Mouse (Mus musculus): ENCODE results near the gene Bmp4.

Bmp4 gene

DNA sequence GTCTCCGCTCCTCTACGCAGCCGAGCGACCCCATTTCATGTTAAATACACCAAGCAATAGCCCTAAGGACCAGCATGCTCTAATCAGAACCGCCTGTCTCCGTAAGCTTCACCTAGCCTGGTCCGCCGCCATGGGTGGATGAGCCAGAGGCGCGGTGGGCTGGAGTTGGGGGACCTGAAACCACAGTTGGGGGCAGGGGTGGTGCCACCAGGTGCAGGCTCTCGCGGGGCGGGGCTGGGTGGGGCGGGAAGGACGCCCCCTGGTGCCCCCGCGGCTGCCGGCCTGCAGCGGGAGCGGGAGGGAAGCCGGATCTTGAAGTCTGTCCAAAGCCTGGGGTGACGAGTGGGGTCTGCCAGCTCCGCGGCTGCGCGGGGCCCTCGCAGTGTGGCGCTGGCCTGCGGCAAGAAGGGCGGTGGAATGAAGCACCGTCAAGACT, 10.2 kb downstream of the Bmp4 start:
- H3K4me3 ChIP-seq (replicated peaks; ENCODE audit: low read length) = peak overlapping the region; percentile 63
- no peak for TF ChIP-seq CTCF (conservative IDR thresholded peaks at IDR 0.05; ENCODE audit: low read length)
- no peak for TF ChIP-seq POU5F1 (IDR thresholded peaks at IDR 0.05; ENCODE audit: borderline replicate concordance, low read length)
- no peak for TF ChIP-seq NANOG (IDR thresholded peaks at IDR 0.05; ENCODE audit: borderline replicate concordance, low read length)
- H3K36me3 ChIP-seq (ENCODE audit: insufficient read depth, low read length) = peaks cover 34% of the 10 kb centered on the region
- peaks cover 17% of the 10 kb centered on the region for H3K27me3 ChIP-seq (ENCODE audit: insufficient read depth, low read length)
- peaks cover 55% of the 10 kb centered on the region for H3K4me1 ChIP-seq (replicated peaks; ENCODE audit: low read depth, low read length)
- H3K9me3 ChIP-seq (ENCODE audit: low read length) = no peaks in the 10 kb centered on the region

DNA sequence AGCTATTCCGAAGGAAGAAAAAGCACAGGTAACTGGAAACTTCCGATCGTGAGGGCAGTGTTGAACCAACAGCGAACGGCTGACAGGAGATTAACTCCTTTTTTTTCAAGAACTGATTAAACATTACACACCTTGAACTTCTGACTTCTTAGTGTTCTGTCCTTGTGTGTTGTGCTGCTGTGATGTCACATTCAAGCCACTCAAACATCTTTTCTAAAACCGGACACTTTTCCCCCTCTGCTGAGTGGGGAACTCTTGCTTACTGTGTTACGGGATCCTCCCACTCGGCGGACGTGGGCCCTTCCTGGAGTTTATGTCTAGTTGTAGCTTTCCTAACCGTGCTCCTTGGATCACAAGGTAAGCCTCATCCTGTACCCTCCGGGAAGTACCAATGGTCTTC, 11.2 kb downstream of the Bmp4 start, which contains the start of gene Gm15217:
TSS of gene Gm15217 (plus strand) at position 130 of the 400 bp plus-strand sequence.
- Histone ChIP-seq H3K9me3 (ENCODE audit: low read length) (no peaks in the 10 kb centered on the region), H3K27me3 (ENCODE audit: insufficient read depth, low read length) (peaks cover 17% of the 10 kb centered on the region), H3K4me1 (replicated peaks; ENCODE audit: low read depth, low read length) (peaks cover 45% of the 10 kb centered on the region), H3K36me3 (ENCODE audit: insufficient read depth, low read length) (peaks cover 24% of the 10 kb centered on the region), H3K4me3 (replicated peaks; ENCODE audit: low read length) (peak within 1 kb of the TSS; percentile 63)
- TF ChIP-seq CTCF (conservative IDR thresholded peaks at IDR 0.05; ENCODE audit: low read length) = no peak
- TF ChIP-seq POU5F1 (IDR thresholded peaks at IDR 0.05; ENCODE audit: borderline replicate concordance, low read length) = no peak
- no peak for TF ChIP-seq NANOG (IDR thresholded peaks at IDR 0.05; ENCODE audit: borderline replicate concordance, low read length)

- Histone ChIP-seq H3K36me3 (ENCODE audit: insufficient read depth, low read length) (no peaks in the 10 kb centered on the region), H3K27me3 (ENCODE audit: insufficient read depth, low read length) (peaks cover 17% of the 10 kb centered on the region), H3K9me3 (ENCODE audit: low read length) (no peaks in the 10 kb centered on the region), H3K4me1 (replicated peaks; ENCODE audit: low read depth, low read length) (peaks cover 13% of the 10 kb centered on the region), H3K4me3 (replicated peaks; ENCODE audit: low read length) (no peak overlapping the region)
- TF ChIP-seq CTCF (conservative IDR thresholded peaks at IDR 0.05; ENCODE audit: low read length) (no peak), POU5F1 (IDR thresholded peaks at IDR 0.05; ENCODE audit: borderline replicate concordance, low read length) (no peak), NANOG (IDR thresholded peaks at IDR 0.05; ENCODE audit: borderline replicate concordance, low read length) (no peak)
These were observed 14.7 kb downstream of the Bmp4 start for GRCm38 (mm10) chr14:46375796-46376195.

DNA sequence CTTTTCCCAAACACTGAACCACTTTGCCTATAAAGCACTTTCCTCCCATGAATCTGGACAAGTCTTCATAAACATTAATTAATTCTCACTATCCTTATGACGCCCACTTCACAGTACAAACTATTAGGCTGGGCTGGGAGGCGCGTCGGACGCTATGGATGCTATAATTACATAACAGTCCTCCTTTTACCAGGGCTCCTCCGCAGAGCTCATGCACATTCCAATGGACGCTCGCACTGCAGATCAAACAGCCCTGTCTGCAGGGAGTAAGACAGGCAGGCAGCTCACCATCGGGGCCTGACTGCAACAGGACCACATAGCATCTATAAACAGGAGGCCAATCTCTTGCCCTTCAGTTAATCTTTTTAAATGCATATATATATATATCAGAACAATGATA, 18.0 kb downstream of the Bmp4 start:
- TF ChIP-seq NANOG (IDR thresholded peaks at IDR 0.05; ENCODE audit: borderline replicate concordance, low read length) (no peak), POU5F1 (IDR thresholded peaks at IDR 0.05; ENCODE audit: borderline replicate concordance, low read length) (no peak), CTCF (conservative IDR thresholded peaks at IDR 0.05; ENCODE audit: low read length) (no peak)

DNA sequence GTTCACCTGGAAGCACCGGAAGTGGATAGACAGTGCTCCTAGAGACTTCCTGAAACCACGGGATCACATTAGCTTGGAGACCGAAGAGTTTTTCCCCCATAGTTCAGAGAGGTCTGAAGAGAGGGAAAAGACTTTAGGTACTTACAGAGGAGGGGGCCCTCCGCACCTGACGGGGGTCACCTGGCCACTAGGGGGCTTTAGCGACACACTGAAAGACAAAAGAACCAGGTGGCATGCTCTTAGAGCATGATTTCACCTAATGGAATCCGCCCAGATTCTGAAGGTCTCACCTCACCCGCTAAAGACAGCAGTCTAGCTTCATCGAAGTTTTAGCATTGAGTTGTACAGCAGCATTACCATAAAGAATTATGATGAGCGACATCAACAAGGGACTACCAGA, 27.3 kb downstream of the Bmp4 start:
- TF ChIP-seq CTCF (conservative IDR thresholded peaks at IDR 0.05; ENCODE audit: low read length) (peak; percentile 30; the same call in 1 of the 2 replicates), POU5F1 (IDR thresholded peaks at IDR 0.05; ENCODE audit: borderline replicate concordance, low read length) (no peak), NANOG (IDR thresholded peaks at IDR 0.05; ENCODE audit: borderline replicate concordance, low read length) (no peak)
- H3K36me3 ChIP-seq (ENCODE audit: insufficient read depth, low read length) = no peaks in the 10 kb centered on the region
- H3K4me1 ChIP-seq (replicated peaks; ENCODE audit: low read depth, low read length) = peaks cover 8% of the 10 kb centered on the region; the same call in 1 of the 2 replicates
- no peaks in the 10 kb centered on the region for H3K9me3 ChIP-seq (ENCODE audit: low read length)
- no peak overlapping the region for H3K4me3 ChIP-seq (replicated peaks; ENCODE audit: low read length)
- 0 out of 2 replicates have a peak, but pooled peaks cover 5% of the 10 kb centered on the region for H3K27me3 ChIP-seq (ENCODE audit: insufficient read depth, low read length)

More for the DNA sequence above, 18.0 kb downstream of the Bmp4 start:
- peaks cover 4% of the 10 kb centered on the region; the same call in 1 of the 2 replicates for H3K4me1 ChIP-seq (replicated peaks; ENCODE audit: low read depth, low read length)
- no peaks in the 10 kb centered on the region for H3K9me3 ChIP-seq (ENCODE audit: low read length)
- H3K36me3 ChIP-seq (ENCODE audit: insufficient read depth, low read length) = no peaks in the 10 kb centered on the region
- H3K4me3 ChIP-seq (replicated peaks; ENCODE audit: low read length) = no peak overlapping the region
- peaks cover 3% of the 10 kb centered on the region; the same call in 1 of the 2 replicates for H3K27me3 ChIP-seq (ENCODE audit: insufficient read depth, low read length)

DNA sequence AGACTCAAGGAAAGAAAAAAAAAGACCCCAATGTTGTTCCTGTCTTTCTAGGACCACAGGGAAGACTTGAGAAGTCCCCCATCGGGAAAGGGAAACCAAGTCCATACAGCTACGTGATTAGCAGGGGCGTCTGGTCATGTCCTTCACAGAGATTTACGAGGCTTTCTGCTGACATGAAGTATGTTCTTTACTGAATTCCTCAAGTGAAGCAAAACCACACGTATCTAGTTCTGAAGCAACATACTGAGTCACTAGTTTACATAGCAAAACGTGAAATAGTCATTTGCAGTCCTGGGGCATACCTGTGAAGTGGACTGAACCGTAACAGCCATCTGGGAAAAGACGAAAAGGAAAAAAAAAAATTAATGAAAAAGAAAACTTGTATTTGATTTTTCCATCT, 32.8 kb downstream of the Bmp4 start:
- no peaks in the 10 kb centered on the region for H3K36me3 ChIP-seq (ENCODE audit: insufficient read depth, low read length)
- H3K27me3 ChIP-seq (ENCODE audit: insufficient read depth, low read length) = 0 out of 2 replicates have a peak, but pooled peaks cover 5% of the 10 kb centered on the region
- H3K4me1 ChIP-seq (replicated peaks; ENCODE audit: low read depth, low read length) = no peaks in the 10 kb centered on the region
- TF ChIP-seq NANOG (IDR thresholded peaks at IDR 0.05; ENCODE audit: borderline replicate concordance, low read length) (no peak), POU5F1 (IDR thresholded peaks at IDR 0.05; ENCODE audit: borderline replicate concordance, low read length) (no peak), CTCF (conservative IDR thresholded peaks at IDR 0.05; ENCODE audit: low read length) (no peak)
- no peak overlapping the region for H3K4me3 ChIP-seq (replicated peaks; ENCODE audit: low read length)
- no peaks in the 10 kb centered on the region for H3K9me3 ChIP-seq (ENCODE audit: low read length)

DNA sequence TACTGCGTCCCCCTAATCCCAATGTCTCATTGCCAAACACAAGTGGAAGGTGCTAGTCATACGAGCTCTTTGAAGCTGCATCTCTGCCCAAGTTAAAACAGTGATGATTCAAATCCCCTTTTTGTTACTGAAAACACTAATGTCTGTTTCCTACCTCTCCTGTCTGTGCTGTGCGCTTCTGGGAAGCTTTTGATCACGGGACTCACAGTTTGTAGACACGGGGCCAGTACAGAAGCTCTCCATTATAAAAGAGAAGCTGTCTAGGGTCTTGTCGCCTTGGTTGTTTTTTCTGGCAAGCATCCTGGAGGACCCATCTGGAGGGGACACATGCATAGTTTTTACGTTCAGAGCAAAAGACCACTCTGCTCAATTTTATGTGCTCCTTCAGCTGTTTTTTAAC, 33.2 kb downstream of the Bmp4 start:
- TF ChIP-seq CTCF (conservative IDR thresholded peaks at IDR 0.05; ENCODE audit: low read length) (no peak), NANOG (IDR thresholded peaks at IDR 0.05; ENCODE audit: borderline replicate concordance, low read length) (no peak), POU5F1 (IDR thresholded peaks at IDR 0.05; ENCODE audit: borderline replicate concordance, low read length) (no peak)
- Histone ChIP-seq H3K4me1 (replicated peaks; ENCODE audit: low read depth, low read length) (no peaks in the 10 kb centered on the region), H3K36me3 (ENCODE audit: insufficient read depth, low read length) (no peaks in the 10 kb centered on the region), H3K9me3 (ENCODE audit: low read length) (no peaks in the 10 kb centered on the region), H3K27me3 (ENCODE audit: insufficient read depth, low read length) (0 out of 2 replicates have a peak, but pooled peaks cover 5% of the 10 kb centered on the region), H3K4me3 (replicated peaks; ENCODE audit: low read length) (no peak overlapping the region)

DNA sequence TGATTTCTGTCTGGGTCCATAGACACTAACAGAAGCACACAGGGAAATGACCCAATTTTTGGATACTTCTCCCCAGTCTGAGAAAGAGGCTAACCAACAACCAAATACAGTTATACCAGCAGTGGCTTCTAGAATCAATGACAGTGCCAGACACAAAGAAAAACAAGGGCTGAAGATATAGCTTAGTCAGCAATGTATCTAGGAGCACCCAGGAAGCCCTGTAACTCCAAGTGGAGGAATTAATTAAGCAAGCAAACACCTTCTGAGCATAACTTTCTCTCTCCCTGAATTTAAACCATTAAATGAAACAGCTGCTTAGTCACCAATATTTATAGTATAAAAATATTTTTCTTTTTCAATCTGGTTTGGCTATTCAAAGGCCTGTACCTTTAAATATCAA, 45.7 kb downstream of the Bmp4 start:
- Histone ChIP-seq H3K27me3 (ENCODE audit: insufficient read depth, low read length) (0 out of 2 replicates have a peak, but pooled peaks cover 4% of the 10 kb centered on the region), H3K4me3 (replicated peaks; ENCODE audit: low read length) (no peak overlapping the region), H3K36me3 (ENCODE audit: insufficient read depth, low read length) (no peaks in the 10 kb centered on the region), H3K9me3 (ENCODE audit: low read length) (no peaks in the 10 kb centered on the region), H3K4me1 (replicated peaks; ENCODE audit: low read depth, low read length) (peaks cover 30% of the 10 kb centered on the region)
- no peak for TF ChIP-seq POU5F1 (IDR thresholded peaks at IDR 0.05; ENCODE audit: borderline replicate concordance, low read length)
- TF ChIP-seq NANOG (IDR thresholded peaks at IDR 0.05; ENCODE audit: borderline replicate concordance, low read length) = no peak
- no peak for TF ChIP-seq CTCF (conservative IDR thresholded peaks at IDR 0.05; ENCODE audit: low read length)

DNA sequence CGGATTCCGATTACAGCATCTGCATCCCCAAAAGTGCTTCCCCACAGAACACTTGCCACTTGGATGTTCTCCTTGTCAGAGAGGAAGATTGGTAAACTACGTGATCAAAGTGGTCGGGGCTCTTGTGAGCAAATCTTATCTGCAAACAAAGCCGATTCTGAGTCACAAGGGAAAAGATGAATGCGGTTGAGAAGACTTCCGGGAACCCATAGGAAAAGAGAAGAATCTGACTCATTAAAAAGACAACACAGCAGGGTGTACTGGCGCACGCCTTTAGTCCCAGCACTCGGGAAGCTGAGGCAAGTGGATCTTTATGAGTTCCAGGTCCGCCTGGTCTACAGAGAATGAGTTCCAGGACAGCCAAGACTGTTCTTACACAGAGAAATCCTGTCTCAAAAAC, 51.7 kb downstream of the Bmp4 start:
- H3K4me1 ChIP-seq (replicated peaks; ENCODE audit: low read depth, low read length) = peaks cover 35% of the 10 kb centered on the region
- H3K4me3 ChIP-seq (replicated peaks; ENCODE audit: low read length) = no peak overlapping the region; the same call in 1 of the 2 replicates
- H3K27me3 ChIP-seq (ENCODE audit: insufficient read depth, low read length) = no peaks in the 10 kb centered on the region
- H3K9me3 ChIP-seq (ENCODE audit: low read length) = no peaks in the 10 kb centered on the region
- H3K36me3 ChIP-seq (ENCODE audit: insufficient read depth, low read length) = no peaks in the 10 kb centered on the region
- no peak for TF ChIP-seq CTCF (conservative IDR thresholded peaks at IDR 0.05; ENCODE audit: low read length)
- no peak for TF ChIP-seq POU5F1 (IDR thresholded peaks at IDR 0.05; ENCODE audit: borderline replicate concordance, low read length)
- no peak for TF ChIP-seq NANOG (IDR thresholded peaks at IDR 0.05; ENCODE audit: borderline replicate concordance, low read length)

Measured in E14TG2a.4 (cell line).